Mouse (Mus musculus): ENCODE measurements around the gene Sgms1. TPM values are rescaled to one million over a fixed set of nuclear protein-coding genes. Genes with fewer than 3 reads are reported as not detected.

Sgms1 gene
- polyA plus RNA-seq, 1 experiment, result 8.5 TPM

- no peaks in the 10 kb centered on the region for H3K36me3 ChIP-seq (ENCODE audit: control insufficient read depth, insufficient read depth)
- H3K4me3 ChIP-seq, result no peak overlapping the region
- H3ac ChIP-seq (ENCODE audit: control insufficient read depth, insufficient read length), result no peak overlapping the region
- no peak overlapping the region for H3K4me2 ChIP-seq (ENCODE audit: low read depth)
- no peaks in the 10 kb centered on the region for H3K79me2 ChIP-seq (ENCODE audit: control insufficient read depth, insufficient read depth)
- no peaks in the 10 kb centered on the region for H3K27me3 ChIP-seq (ENCODE audit: control insufficient read depth, insufficient read depth, insufficient read length)
- TF ChIP-seq TCF3 (IDR thresholded peaks at IDR 0.05; ENCODE audit: insufficient read length, low read depth) (no peak), E2F4 (IDR thresholded peaks at IDR 0.05; ENCODE audit: insufficient read depth) (no peak), REST (IDR thresholded peaks at IDR 0.05; ENCODE audit: insufficient read depth, insufficient read length) (no peak), POLR2AphosphoS2 (IDR thresholded peaks at IDR 0.05; ENCODE audit: insufficient read length, low read depth) (no peak), TCF12 (IDR thresholded peaks at IDR 0.05; ENCODE audit: insufficient read depth, poor library complexity, severe bottlenecking) (no peak), MYOD1 (IDR thresholded peaks at IDR 0.05; ENCODE audit: control insufficient read depth in 1 of 3, insufficient read length in 2 of 3, low read depth in 2 of 3) (no peak), SRF (IDR thresholded peaks at IDR 0.05; ENCODE audit: control insufficient read depth, insufficient read length, low read depth) (no peak), POLR2A (IDR thresholded peaks at IDR 0.05; ENCODE audit: insufficient read length, low read depth) (no peak), MAX (IDR thresholded peaks at IDR 0.05; ENCODE audit: low read depth) (no peak), USF1 (IDR thresholded peaks at IDR 0.05; ENCODE audit: low read depth) (no peak), MYOG (IDR thresholded peaks at IDR 0.05; ENCODE audit: control insufficient read depth in 1 of 3, insufficient read depth in 1 of 3, insufficient read length in 2 of 3, low read depth in 2 of 3) (no peak), CEBPB (IDR thresholded peaks at IDR 0.05; ENCODE audit: insufficient read depth, poor library complexity, severe bottlenecking) (no peak)
Observed at GRCm38 (mm10) chr19:32119666-32120065, 269.8 kb downstream of the Sgms1 start.

DNA sequence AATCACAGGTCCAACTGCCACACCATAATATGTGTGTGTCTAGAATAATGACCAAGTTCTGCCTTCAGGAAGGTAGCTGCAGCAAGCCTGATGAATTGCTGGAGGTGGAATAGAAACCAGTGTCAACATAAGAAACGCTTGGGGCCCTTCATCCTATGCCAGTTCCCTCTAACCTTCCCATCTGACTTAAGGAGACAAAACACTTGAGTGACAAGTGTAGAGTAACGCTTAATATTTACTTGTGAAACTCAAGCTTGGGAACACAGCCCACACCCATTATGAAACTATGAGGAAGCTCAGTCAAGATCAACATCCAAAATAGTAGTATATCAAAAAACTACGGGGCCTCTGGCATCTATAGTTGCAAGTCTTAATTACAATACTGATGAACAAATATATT is 271.0 kb downstream of the Sgms1 start:
- Histone ChIP-seq H3K36me3 (ENCODE audit: control insufficient read depth, insufficient read depth) (no peaks in the 10 kb centered on the region), H3ac (ENCODE audit: control insufficient read depth, insufficient read length) (no peak overlapping the region), H3K4me2 (ENCODE audit: low read depth) (no peak overlapping the region), H3K27me3 (ENCODE audit: control insufficient read depth, insufficient read depth, insufficient read length) (no peaks in the 10 kb centered on the region), H3K79me2 (ENCODE audit: control insufficient read depth, insufficient read depth) (no peaks in the 10 kb centered on the region), H3K4me3 (no peak overlapping the region)
- TF ChIP-seq MYOG (IDR thresholded peaks at IDR 0.05; ENCODE audit: control insufficient read depth in 1 of 3, insufficient read depth in 1 of 3, insufficient read length in 2 of 3, low read depth in 2 of 3) (no peak), MAX (IDR thresholded peaks at IDR 0.05; ENCODE audit: low read depth) (no peak), POLR2A (IDR thresholded peaks at IDR 0.05; ENCODE audit: insufficient read length, low read depth) (no peak), MYOD1 (IDR thresholded peaks at IDR 0.05; ENCODE audit: control insufficient read depth in 1 of 3, insufficient read length in 2 of 3, low read depth in 2 of 3) (no peak), POLR2AphosphoS2 (IDR thresholded peaks at IDR 0.05; ENCODE audit: insufficient read length, low read depth) (no peak), REST (IDR thresholded peaks at IDR 0.05; ENCODE audit: insufficient read depth, insufficient read length) (no peak), USF1 (IDR thresholded peaks at IDR 0.05; ENCODE audit: low read depth) (no peak), TCF12 (IDR thresholded peaks at IDR 0.05; ENCODE audit: insufficient read depth, poor library complexity, severe bottlenecking) (no peak), CEBPB (IDR thresholded peaks at IDR 0.05; ENCODE audit: insufficient read depth, poor library complexity, severe bottlenecking) (no peak), E2F4 (IDR thresholded peaks at IDR 0.05; ENCODE audit: insufficient read depth) (no peak), SRF (IDR thresholded peaks at IDR 0.05; ENCODE audit: control insufficient read depth, insufficient read length, low read depth) (no peak), TCF3 (IDR thresholded peaks at IDR 0.05; ENCODE audit: insufficient read length, low read depth) (no peak)

DNA sequence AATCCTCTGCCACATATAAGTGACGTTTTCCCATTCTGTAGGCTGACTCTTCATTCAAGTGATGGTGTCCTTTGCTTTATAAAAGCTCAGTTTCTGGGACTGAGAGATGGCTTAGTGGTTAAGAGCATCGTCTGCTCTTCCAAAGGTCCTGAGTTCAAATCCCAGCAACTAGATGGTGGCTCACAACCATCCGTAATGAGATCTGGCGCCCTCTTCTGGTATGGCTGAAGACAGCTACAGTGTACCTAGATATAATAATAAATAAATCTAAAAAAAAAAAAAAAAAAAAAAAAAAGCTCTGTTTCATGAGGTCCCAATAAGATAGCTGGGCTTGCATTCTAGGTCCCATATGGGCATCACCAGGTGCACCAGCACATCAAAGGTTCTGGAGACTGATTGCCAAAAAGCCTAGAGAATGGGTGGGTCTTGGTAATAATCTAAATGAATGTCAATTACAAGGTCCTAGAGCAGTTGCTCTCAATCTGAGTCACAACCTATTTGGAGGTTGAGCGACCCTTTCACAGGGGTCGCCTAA is 272.0 kb downstream of the Sgms1 start:
- TF ChIP-seq MAX (IDR thresholded peaks at IDR 0.05; ENCODE audit: low read depth), result no peak
- TF ChIP-seq MYOG (IDR thresholded peaks at IDR 0.05; ENCODE audit: control insufficient read depth in 1 of 3, insufficient read depth in 1 of 3, insufficient read length in 2 of 3, low read depth in 2 of 3), result no peak
- no peak for TF ChIP-seq REST (IDR thresholded peaks at IDR 0.05; ENCODE audit: insufficient read depth, insufficient read length)
- TF ChIP-seq USF1 (IDR thresholded peaks at IDR 0.05; ENCODE audit: low read depth), result no peak
- no peak for TF ChIP-seq TCF3 (IDR thresholded peaks at IDR 0.05; ENCODE audit: insufficient read length, low read depth)
- TF ChIP-seq E2F4 (IDR thresholded peaks at IDR 0.05; ENCODE audit: insufficient read depth), result no peak
- no peak for TF ChIP-seq TCF12 (IDR thresholded peaks at IDR 0.05; ENCODE audit: insufficient read depth, poor library complexity, severe bottlenecking)
- no peak for TF ChIP-seq POLR2A (IDR thresholded peaks at IDR 0.05; ENCODE audit: insufficient read length, low read depth)
- TF ChIP-seq SRF (IDR thresholded peaks at IDR 0.05; ENCODE audit: control insufficient read depth, insufficient read length, low read depth), result no peak
- TF ChIP-seq POLR2AphosphoS2 (IDR thresholded peaks at IDR 0.05; ENCODE audit: insufficient read length, low read depth), result no peak
- TF ChIP-seq CEBPB (IDR thresholded peaks at IDR 0.05; ENCODE audit: insufficient read depth, poor library complexity, severe bottlenecking), result no peak
- no peak for TF ChIP-seq MYOD1 (IDR thresholded peaks at IDR 0.05; ENCODE audit: control insufficient read depth in 1 of 3, insufficient read length in 2 of 3, low read depth in 2 of 3)
- H3K4me2 ChIP-seq (ENCODE audit: low read depth), result no peak overlapping the region
- H3K4me3 ChIP-seq, result no peak overlapping the region
- H3K27me3 ChIP-seq (ENCODE audit: control insufficient read depth, insufficient read depth, insufficient read length), result no peaks in the 10 kb centered on the region
- no peak overlapping the region for H3ac ChIP-seq (ENCODE audit: control insufficient read depth, insufficient read length)
- H3K36me3 ChIP-seq (ENCODE audit: control insufficient read depth, insufficient read depth), result no peaks in the 10 kb centered on the region
- H3K79me2 ChIP-seq (ENCODE audit: control insufficient read depth, insufficient read depth), result no peaks in the 10 kb centered on the region

DNA sequence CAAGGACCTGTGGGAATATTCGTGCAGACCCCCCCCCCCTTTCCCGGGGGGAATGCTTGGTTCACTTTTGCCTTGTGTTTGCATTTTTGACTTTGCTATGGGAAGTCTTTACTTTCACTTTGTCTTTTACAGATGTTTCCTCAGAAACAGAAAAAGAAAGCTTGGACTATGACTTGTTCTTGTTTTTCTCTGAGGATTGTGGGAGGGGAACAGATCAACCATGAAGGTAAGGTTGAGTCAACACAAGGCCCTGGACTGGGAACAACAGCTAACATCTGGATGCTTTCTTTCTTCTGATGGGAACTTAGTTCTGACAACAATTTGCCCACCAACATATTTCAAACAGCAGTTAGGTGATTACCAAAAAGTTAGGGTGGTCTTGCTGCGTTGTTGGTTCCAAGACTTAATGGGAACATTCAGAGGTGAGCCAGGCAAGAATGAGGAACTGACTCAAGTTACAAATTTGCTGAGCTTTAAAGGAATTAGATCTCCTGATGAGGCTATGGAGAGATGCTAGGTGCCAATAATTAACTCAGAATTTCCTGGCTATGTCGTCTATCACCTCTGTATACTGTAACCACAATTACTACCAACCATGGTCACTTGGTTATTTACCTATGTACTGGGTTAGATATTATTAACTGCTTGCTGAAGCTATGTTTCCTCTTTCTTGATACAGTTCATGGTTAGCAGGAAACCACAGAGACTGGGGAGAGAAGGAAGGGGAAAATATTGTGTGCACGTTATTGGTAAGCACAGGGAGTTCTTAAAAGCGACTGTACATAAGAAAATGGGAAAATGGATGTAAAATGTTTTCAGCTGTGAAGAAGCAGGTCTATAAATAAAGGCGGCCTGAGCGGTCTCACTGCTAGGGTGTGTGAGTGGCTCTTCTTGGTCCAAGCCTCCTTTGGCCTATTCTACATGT is 277.4 kb downstream of the Sgms1 start:
- no peak overlapping the region for H3K4me2 ChIP-seq (ENCODE audit: low read depth)
- H3K27me3 ChIP-seq (ENCODE audit: control insufficient read depth, insufficient read depth, insufficient read length), result no peaks in the 10 kb centered on the region
- H3K4me3 ChIP-seq, result no peak overlapping the region
- H3K79me2 ChIP-seq (ENCODE audit: control insufficient read depth, insufficient read depth), result no peaks in the 10 kb centered on the region
- TF ChIP-seq USF1 (IDR thresholded peaks at IDR 0.05; ENCODE audit: low read depth) (no peak), SRF (IDR thresholded peaks at IDR 0.05; ENCODE audit: control insufficient read depth, insufficient read length, low read depth) (no peak), MYOD1 (IDR thresholded peaks at IDR 0.05; ENCODE audit: control insufficient read depth in 1 of 3, insufficient read length in 2 of 3, low read depth in 2 of 3) (no peak), POLR2AphosphoS2 (IDR thresholded peaks at IDR 0.05; ENCODE audit: insufficient read length, low read depth) (no peak), MAX (IDR thresholded peaks at IDR 0.05; ENCODE audit: low read depth) (no peak), REST (IDR thresholded peaks at IDR 0.05; ENCODE audit: insufficient read depth, insufficient read length) (no peak), MYOG (IDR thresholded peaks at IDR 0.05; ENCODE audit: control insufficient read depth in 1 of 3, insufficient read depth in 1 of 3, insufficient read length in 2 of 3, low read depth in 2 of 3) (no peak), POLR2A (IDR thresholded peaks at IDR 0.05; ENCODE audit: insufficient read length, low read depth) (no peak), E2F4 (IDR thresholded peaks at IDR 0.05; ENCODE audit: insufficient read depth) (no peak), TCF12 (IDR thresholded peaks at IDR 0.05; ENCODE audit: insufficient read depth, poor library complexity, severe bottlenecking) (no peak)
- no peak overlapping the region for H3ac ChIP-seq (ENCODE audit: control insufficient read depth, insufficient read length)
- no peaks in the 10 kb centered on the region for H3K36me3 ChIP-seq (ENCODE audit: control insufficient read depth, insufficient read depth)

Data from myocyte (in vitro differentiated cells).